ENCODE assay signal across 14 mouse cellular contexts in genomic region chr6:97441357-97441756, GRCm38 (mm10).
A peak's percentile ranks its signal among the peaks of the same experiment; 100 is the strongest.
DNase-seq lines count a peak whose midpoint lies in the region.
"Had no signal": no experiment of that assay in that cellular context is flagged by ENCODE, and none has a peak within 500 bp of the region (broad histone marks: within the 10 kb centered on the region; RNA-seq: fewer than 3 reads in every experiment).

No protein-coding gene starts in this region.

- WGBS in heart, embryonic 10.5 days: 66% methylated on average over 7 of the region's 7 CpGs

- no peaks in the 10 kb centered on the region for H3K27me3 ChIP-seq in heart, embryonic 10.5 days (ENCODE audit: insufficient read depth, poor library complexity, severe bottlenecking)
- H3K27me3 ChIP-seq: embryonic facial prominence, embryonic 13.5 days; liver, embryonic 13.5 days had no signal

- no peaks in the 10 kb centered on the region for H3K9me3 ChIP-seq in heart, embryonic 10.5 days
- H3K9me3 ChIP-seq: embryonic facial prominence, embryonic 13.5 days; liver, embryonic 13.5 days had no signal

- peak; percentile 99 for DNase-seq in heart, adult 11 months
- no peak for DNase-seq in heart, embryonic 10.5 days (ENCODE audit: low spot score)
- DNase-seq in lung, postnatal 25 days (ENCODE audit: low spot score): peak; percentile 42
- DNase-seq in lung, postnatal 10 days: no peak
- peak; percentile 72 for DNase-seq in gastrocnemius, postnatal 25 days
- DNase-seq in skeletal muscle tissue, adult 2 months (ENCODE audit: low read depth, low spot score): peak; percentile 73
- no peak for DNase-seq in right cerebral cortex, postnatal 10 days (ENCODE audit: low spot score in 2 of 2)
- no peak for DNase-seq in neural tube, embryonic 10.5 days (ENCODE audit: extremely low spot score, low spot score)
- DNase-seq: adrenal gland, postnatal 25 days; cerebellum, adult 2 months; liver, embryonic 13.5 days; midbrain, embryonic 14.5 days; right cerebral cortex, postnatal 4 days had no signal

- no peak overlapping the region; the same call in 1 of the 2 replicates for H3K27ac ChIP-seq in heart, embryonic 10.5 days
- H3K27ac ChIP-seq: embryonic facial prominence, embryonic 13.5 days; liver, embryonic 13.5 days had no signal

- peaks cover 21% of the 10 kb centered on the region for H3K4me1 ChIP-seq in heart, embryonic 10.5 days

- H3K36me3 ChIP-seq in heart, embryonic 10.5 days: no peaks in the 10 kb centered on the region
- H3K36me3 ChIP-seq: embryonic facial prominence, embryonic 13.5 days; liver, embryonic 13.5 days had no signal

- no peak overlapping the region for H3K4me3 ChIP-seq in heart, embryonic 10.5 days
- H3K4me3 ChIP-seq: embryonic facial prominence, embryonic 13.5 days; liver, embryonic 13.5 days had no signal

Comparison
In these comparisons a context has a peak if more than half of its experiments do, and no peak if none do; other contexts are left out.
1. DNase-seq: peak in heart, adult 11 months (single experiment), lung, postnatal 25 days (single experiment), gastrocnemius, postnatal 25 days (single experiment) and skeletal muscle tissue, adult 2 months (single experiment); none in heart, embryonic 10.5 days (single experiment), lung, postnatal 10 days (single experiment), right cerebral cortex, postnatal 10 days (0 of 2) and neural tube, embryonic 10.5 days (single experiment).